Mouse (Mus musculus) heart, postnatal 0 days (tissue): ENCODE data around the gene Fgfr2.

Experiments
- CTCF ChIP-seq: IDR thresholded peaks from 2 replicates; pipeline ENCODE4 v1.5.1; 2016; ENCODE audit warnings: antibody characterized with exemption, control low read depth, low read depth
- EP300 ChIP-seq: IDR thresholded peaks from 2 replicates; pipeline ENCODE4 v1.6.1; 2016; ENCODE audit warnings: antibody characterized with exemption, low read depth

DNA sequence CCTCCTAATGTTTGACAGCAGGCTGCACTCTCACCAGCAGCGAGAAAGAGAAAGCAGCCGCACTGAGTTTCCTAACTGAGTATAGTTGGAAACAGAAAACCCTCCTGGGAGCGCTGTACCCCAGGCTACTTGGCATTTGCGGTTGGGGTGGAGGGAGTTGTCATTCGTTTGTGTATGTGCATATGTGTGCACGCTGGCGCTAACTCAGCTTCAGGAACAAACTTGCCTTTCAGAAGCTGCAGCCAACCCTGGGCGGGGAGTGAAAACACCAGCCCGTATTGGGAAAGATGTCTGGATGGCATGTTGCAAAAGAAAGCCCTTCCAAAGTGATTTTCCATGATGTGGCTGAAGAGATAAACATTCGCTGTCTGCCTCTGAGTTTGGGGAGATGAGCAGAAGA, 2546.2 kb downstream of the Fgfr2 start:
- TF ChIP-seq EP300 (no peak), CTCF (no peak)
